Mouse (Mus musculus) midbrain, postnatal 0 days (tissue): Measurements from ENCODE around the gene 1190005I06Rik. TPM values are rescaled to one million over a fixed set of nuclear protein-coding genes. Genes with fewer than 3 reads are reported as not detected.

Experiments used
- ATAC-seq: fragments of 200-750 bp; cut with Nextera tagmentation; 2 replicates; pipeline ENCODE4 v1.8.0; 2017; ENCODE audit warnings: moderate number of reproducible peaks, mild to moderate bottlenecking, moderate TSS enrichment, moderate library complexity; ENCODE audit not compliant: low FRiP score
- DNase-seq: peaks from one replicate; pipeline ENCODE4 v3.0.0-alpha.2; 2015; ENCODE audit warnings: low spot score
- H3K27ac ChIP-seq: fragments of 300-500 bp; sonication (generic); 2 replicates; pipeline ENCODE4 v1.5.1; 2014; ENCODE audit warnings: low read depth, mild to moderate bottlenecking, low read length, mixed read lengths
- H3K27me3 ChIP-seq: fragments of 300-500 bp; sonication (generic); 2 replicates; pipeline ENCODE4 v1.6.1; 2014; ENCODE audit warnings: low read length, control low read depth, mixed read lengths; ENCODE audit not compliant: insufficient read depth
- H3K36me3 ChIP-seq: fragments of 300-500 bp; sonication (generic); 2 replicates; pipeline ENCODE4 v1.6.1; 2014; ENCODE audit warnings: low read length, control low read depth, mixed read lengths; ENCODE audit not compliant: insufficient read depth
- H3K4me1 ChIP-seq: fragments of 300-500 bp; sonication (generic); 2 replicates; pipeline ENCODE4 v1.6.1; 2014; ENCODE audit warnings: mild to moderate bottlenecking, control low read depth, antibody characterized with exemption, low read length, mixed read lengths; ENCODE audit not compliant: insufficient read depth
- H3K4me2 ChIP-seq: fragments of 300-500 bp; sonication (generic); 2 replicates; pipeline ENCODE4 v1.6.1; 2014; ENCODE audit warnings: low read depth, mild to moderate bottlenecking, low read length, mixed read lengths; ENCODE audit not compliant: poor library complexity, severe bottlenecking
- H3K4me3 ChIP-seq: fragments of 300-500 bp; sonication (generic); 2 replicates; pipeline ENCODE4 v1.5.1; 2014; ENCODE audit warnings: low read depth, mild to moderate bottlenecking, low read length, moderate library complexity
- H3K9ac ChIP-seq: fragments of 300-500 bp; sonication (generic); replicated peaks from 2 replicates; pipeline ENCODE4 v1.6.1; 2014; ENCODE audit warnings: mild to moderate bottlenecking, low read length, moderate library complexity, mixed read lengths; ENCODE audit not compliant: poor library complexity, severe bottlenecking
- H3K9me3 ChIP-seq: fragments of 300-500 bp; sonication (generic); 2 replicates; pipeline ENCODE4 v1.6.1; 2016; ENCODE audit warnings: low read length, control low read depth
- CTCF ChIP-seq: IDR thresholded peaks from 2 replicates; pipeline ENCODE4 v1.5.1; 2016; ENCODE audit warnings: antibody characterized with exemption, mild to moderate bottlenecking
- whole genome bisulfite sequencing: fragments of 180-500 bp; shearing (Covaris S2); extraction: QIAGEN DNeasy Blood & Tissue Kit; methylation state at CpG from one replicate; pipeline ENCODE4 v1.1.7; 2014; 5-methylcytosine and 5-hydroxymethylcytosine counted together
- polyA plus RNA-seq: library from polyadenylated mRNA; unstranded; fragments of >200 nt; fragmentation: Nextera tagmentation; extraction: Ambion mirVana; gene quantifications from 2 replicates; pipeline ENCODE4 v1.2.1, GENCODE M21; 2015
- total RNA-seq: library from RNA; depleted of rRNA; stranded (reverse); fragments of >200 nt; gene quantifications from 2 replicates; pipeline ENCODE4 v1.2.3, GENCODE M21; 2014

Gene 1190005I06Rik
- total and polyA plus RNA-seq, 2 experiments from 2014 or later = 25.4 to 30.9 TPM

- Histone ChIP-seq H3K27me3 (no peaks in the 10 kb centered on the region), H3K4me3 (no peak overlapping the region), H3K36me3 (no peaks in the 10 kb centered on the region), H3K9me3 (no peaks in the 10 kb centered on the region), H3K27ac (no peak overlapping the region), H3K4me1 (peaks cover 8% of the 10 kb centered on the region), H3K9ac (no peak overlapping the region), H3K4me2 (no peak overlapping the region)
- DNase-seq (no peak), ATAC-seq (no peak)
- TF ChIP-seq CTCF = no peak
- WGBS = 94% methylated on average over 3 of the region's 3 CpGs
Observed at GRCm38 (mm10) chr8:120614491-120614890, 32.9 kb downstream of the 1190005I06Rik start.

- Histone ChIP-seq H3K27ac (no peak overlapping the region), H3K4me1 (no peaks in the 10 kb centered on the region), H3K36me3 (no peaks in the 10 kb centered on the region), H3K4me3 (no peak overlapping the region), H3K27me3 (no peaks in the 10 kb centered on the region), H3K9ac (no peak overlapping the region), H3K4me2 (no peak overlapping the region), H3K9me3 (no peaks in the 10 kb centered on the region)
- ATAC-seq (no peak), DNase-seq (no peak)
- WGBS = 91% methylated on average over 6 of the region's 6 CpGs
- TF ChIP-seq CTCF = no peak
Observed at GRCm38 (mm10) chr8:120610824-120611223, 36.6 kb downstream of the 1190005I06Rik start.

- Histone ChIP-seq H3K4me1 (no peaks in the 10 kb centered on the region), H3K9me3 (no peaks in the 10 kb centered on the region), H3K27ac (no peak overlapping the region), H3K4me2 (no peak overlapping the region), H3K36me3 (no peaks in the 10 kb centered on the region), H3K9ac (no peak overlapping the region), H3K4me3 (no peak overlapping the region), H3K27me3 (no peaks in the 10 kb centered on the region)
- 13% methylated on average over 7 of the region's 7 CpGs for WGBS
- peak; percentile 95 for TF ChIP-seq CTCF
- ATAC-seq (no peak), DNase-seq (peak; percentile 79)
Observed at GRCm38 (mm10) chr8:120607885-120608284, 39.5 kb downstream of the 1190005I06Rik start.

- H3K27ac ChIP-seq = no peak overlapping the region
- DNase-seq (no peak), ATAC-seq (peak; percentile 28; the same call in 1 of the 2 replicates)
- WGBS = 82% methylated on average over 9 of the region's 9 CpGs
- no peaks in the 10 kb centered on the region for H3K9me3 ChIP-seq
- H3K9ac ChIP-seq = no peak overlapping the region
- no peak for TF ChIP-seq CTCF
- no peak overlapping the region for H3K4me3 ChIP-seq
- no peaks in the 10 kb centered on the region for H3K4me1 ChIP-seq
- H3K36me3 ChIP-seq = no peaks in the 10 kb centered on the region
- H3K27me3 ChIP-seq = no peaks in the 10 kb centered on the region
- H3K4me2 ChIP-seq = no peak overlapping the region
Observed at GRCm38 (mm10) chr8:120607460-120607859, 40.0 kb downstream of the 1190005I06Rik start.

GRCm38 (mm10) chr8:120602672-120603071 lies 44.8 kb downstream of the 1190005I06Rik start:
- TF ChIP-seq CTCF = no peak
- DNase-seq = peak; percentile 50

GRCm38 (mm10) chr8:120599504-120599903 lies 47.9 kb downstream of the 1190005I06Rik start:
- Histone ChIP-seq H3K36me3 (no peaks in the 10 kb centered on the region), H3K27me3 (no peaks in the 10 kb centered on the region), H3K9me3 (no peaks in the 10 kb centered on the region), H3K4me3 (no peak overlapping the region), H3K4me2 (no peak overlapping the region), H3K4me1 (no peaks in the 10 kb centered on the region), H3K9ac (no peak overlapping the region), H3K27ac (no peak overlapping the region)
- WGBS = 48% methylated on average over 7 of the region's 7 CpGs
- peak; percentile 68 for DNase-seq
- ATAC-seq = no peak
- peak; percentile 74 for TF ChIP-seq CTCF

More at GRCm38 (mm10) chr8:120602672-120603071, 44.8 kb downstream of the 1190005I06Rik start:
- Histone ChIP-seq H3K4me2 (no peak overlapping the region), H3K9ac (no peak overlapping the region), H3K4me3 (no peak overlapping the region), H3K27ac (no peak overlapping the region), H3K27me3 (no peaks in the 10 kb centered on the region), H3K36me3 (no peaks in the 10 kb centered on the region), H3K9me3 (no peaks in the 10 kb centered on the region), H3K4me1 (no peaks in the 10 kb centered on the region)
- ATAC-seq = no peak
- WGBS = 43% methylated on average over 6 of the region's 6 CpGs
